Mouse (Mus musculus) kidney, postnatal 25 days (tissue): ENCODE measurements around the gene Nol9.

ENCODE experiments used
- DNase-seq, 2 experiments: peaks; one replicate each; pipeline ENCODE4 v3.0.0; 2021; ENCODE audit warnings: mixed read lengths in 2 of 2

Nol9 gene

DNA sequence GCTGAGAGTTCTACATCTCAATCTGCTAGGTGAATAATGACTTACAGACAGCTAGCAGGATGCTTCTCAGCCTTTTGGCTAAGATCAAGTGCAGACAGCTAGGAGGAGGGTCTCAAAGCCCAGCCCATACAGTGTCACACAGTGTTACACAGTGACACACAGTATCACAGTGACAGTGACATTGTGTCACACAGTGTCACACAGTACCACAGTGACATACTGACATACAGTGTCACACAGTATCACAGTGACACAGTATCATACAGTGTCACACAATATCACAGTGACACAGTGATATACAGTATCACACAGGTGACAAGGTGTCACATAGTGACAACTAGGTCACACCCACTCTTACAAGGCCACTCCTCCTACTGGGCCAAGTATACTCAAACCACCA, 28.2 kb downstream of the Nol9 start:
- DNase-seq = no peak

- DNase-seq = no peak
Observed at GRCm38 (mm10) chr4:152068166-152068724, 29.1 kb downstream of the Nol9 start.

GRCm38 (mm10) chr4:152069245-152069644, 30.1 kb downstream of the Nol9 start:
- no peak for DNase-seq

- DNase-seq = no peak
Observed at GRCm38 (mm10) chr4:152070494-152071396, 31.6 kb downstream of the Nol9 start.

DNA sequence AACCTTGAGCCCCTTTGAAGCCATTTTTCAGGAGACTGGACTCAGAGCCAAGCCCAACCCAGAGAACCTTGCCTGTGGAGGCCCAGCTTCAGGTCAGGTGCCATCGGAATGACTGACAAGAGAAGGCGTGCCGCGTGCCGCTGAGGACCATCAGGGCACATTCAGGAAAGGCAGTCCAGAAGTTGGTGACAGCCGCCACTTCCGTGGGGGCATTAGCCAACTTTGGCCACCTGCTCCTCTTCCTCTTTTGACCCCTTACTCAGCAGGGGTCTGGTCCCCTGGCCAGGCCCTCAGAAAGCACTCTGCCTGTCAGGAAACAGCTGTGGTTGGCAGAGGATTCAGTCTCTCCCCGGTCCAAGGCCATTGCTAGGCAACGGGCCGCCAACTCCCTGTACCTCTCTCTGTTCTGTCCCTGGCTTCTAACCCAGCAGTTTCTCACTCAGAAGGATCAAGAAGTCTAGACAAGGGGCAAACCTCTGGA, 33.0 kb downstream of the Nol9 start, which contains the start of gene Plekhg5:
TSS of gene Plekhg5 (plus strand) at position 378 of the 481 bp plus-strand sequence.
- DNase-seq = peak; percentile 28 to 65

DNA sequence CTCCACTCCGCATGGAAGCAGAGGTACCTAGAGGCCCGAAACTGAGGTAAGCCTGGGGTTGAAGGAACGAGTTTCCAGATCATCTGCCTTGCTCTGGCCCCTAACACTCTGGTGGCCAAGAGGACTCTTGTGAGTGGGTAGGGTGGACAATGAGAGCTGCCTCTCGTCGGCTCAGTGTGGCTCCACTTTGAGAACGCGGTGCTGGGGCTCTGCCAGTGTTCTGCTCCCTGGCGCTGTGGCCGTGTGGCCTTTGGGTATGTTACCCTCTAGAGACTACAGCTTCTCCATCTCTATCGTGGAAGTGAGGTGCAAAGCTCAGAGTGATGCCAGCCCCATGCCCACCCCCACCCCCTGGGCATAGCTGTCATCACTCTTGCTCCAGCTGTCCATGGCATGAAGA, 33.5 kb downstream of the Nol9 start:
- DNase-seq = peak in 1 of 2 experiments; percentile 41

DNA sequence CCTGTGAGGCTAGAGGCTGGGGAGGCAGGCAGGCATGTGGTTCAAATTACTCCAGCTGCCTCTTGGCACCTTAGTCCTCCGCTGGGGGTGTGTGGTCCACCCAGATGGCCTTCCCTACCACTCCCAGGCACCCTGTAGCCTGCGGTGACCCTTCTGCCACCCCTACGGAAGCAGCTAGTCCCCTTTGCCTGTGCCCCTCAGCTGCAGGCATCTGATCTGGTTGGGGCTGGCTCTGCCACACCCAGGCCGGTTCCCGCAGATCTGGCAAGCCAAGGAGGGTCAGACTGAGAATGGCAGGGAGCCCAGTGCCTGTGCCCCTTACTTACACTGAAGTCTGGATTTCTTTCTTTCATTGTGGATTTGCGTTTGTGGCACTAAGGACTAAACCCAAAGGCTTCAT, 34.6 kb downstream of the Nol9 start:
- DNase-seq = peak in 1 of 2 experiments; percentile 57

DNA sequence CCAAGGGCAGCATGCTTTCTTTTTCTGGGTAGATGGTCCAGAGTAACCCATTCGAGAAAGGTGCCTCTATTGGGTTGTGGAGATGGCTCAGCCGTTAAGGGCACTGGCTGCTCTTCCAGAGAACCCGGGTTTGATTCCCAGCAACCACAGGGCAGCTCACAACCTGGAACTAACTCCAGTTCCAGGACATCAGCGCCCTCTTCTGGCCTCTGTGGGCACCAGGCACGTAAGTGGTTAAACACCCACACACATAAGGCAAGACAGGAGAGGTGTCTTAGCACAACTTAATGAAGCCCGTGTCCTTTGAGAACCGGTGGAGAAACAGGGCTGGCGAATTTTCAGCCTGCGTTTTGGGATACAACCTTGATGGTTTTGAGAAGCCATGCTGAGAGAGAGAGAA, 35.4 kb downstream of the Nol9 start:
- no peak for DNase-seq

DNA sequence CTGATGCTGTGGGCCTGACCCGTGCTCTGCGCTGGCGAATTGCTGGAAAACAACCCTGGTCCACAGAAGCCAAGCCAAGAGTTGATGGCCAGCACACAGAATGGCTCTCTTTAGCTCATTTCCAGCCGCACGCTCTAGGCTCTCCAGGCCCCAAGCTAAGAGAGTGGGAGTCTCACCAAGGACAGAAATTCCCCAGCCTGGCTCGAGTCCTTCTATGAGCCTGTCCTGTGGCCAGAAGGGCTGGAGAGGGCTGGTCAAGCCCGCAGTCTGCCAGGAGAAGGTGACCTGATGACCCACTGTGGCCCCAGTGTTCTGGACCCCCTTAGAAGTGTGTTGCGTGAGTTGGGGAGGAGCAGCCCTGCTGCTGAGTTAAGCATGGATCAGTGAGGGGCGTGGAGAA, 38.1 kb downstream of the Nol9 start:
- DNase-seq = no peak

DNA sequence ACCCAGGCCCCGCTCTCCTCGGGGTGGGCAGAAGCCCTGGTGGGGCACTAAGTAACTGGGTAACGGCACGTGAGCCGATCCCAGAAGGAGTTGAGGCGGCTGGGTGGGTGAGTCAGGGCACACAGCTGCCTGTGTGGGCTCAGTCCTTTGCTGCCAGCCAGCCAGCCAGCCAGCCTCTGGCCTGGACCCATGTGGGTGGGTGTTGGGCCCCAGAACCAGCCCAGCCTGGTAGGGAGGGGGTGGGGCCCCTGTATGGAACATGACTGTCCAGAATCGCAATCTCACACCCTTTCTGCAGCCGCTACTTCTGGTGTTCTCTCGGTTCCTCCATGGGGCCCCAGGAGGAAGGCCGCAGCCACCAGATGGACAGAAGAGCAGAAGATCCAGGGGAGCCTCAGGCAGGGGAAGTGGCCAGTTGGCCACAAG, 39.0 kb downstream of the Nol9 start:
- no peak for DNase-seq

DNA sequence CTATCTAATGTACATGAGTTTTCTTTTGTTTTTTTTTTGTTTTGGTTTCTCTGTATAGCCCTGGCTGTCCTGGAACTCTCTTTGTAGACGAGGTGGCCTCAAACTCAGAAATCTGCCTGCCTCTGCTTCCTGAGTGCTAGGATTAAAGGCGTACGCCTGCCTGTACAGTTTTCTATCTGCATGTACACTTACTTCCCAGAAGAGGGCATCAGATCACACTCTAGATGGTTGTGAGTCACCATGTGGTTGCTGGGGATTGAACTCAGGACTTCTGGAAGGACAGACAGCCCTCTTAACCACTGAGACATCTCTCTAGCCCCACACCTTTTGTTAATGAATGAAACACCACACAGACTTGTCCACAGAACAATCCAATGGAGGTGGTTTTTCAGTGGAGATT, 40.1 kb downstream of the Nol9 start:
- DNase-seq = no peak

GRCm38 (mm10) chr4:152079931-152080330, 40.8 kb downstream of the Nol9 start:
- DNase-seq = no peak

DNA sequence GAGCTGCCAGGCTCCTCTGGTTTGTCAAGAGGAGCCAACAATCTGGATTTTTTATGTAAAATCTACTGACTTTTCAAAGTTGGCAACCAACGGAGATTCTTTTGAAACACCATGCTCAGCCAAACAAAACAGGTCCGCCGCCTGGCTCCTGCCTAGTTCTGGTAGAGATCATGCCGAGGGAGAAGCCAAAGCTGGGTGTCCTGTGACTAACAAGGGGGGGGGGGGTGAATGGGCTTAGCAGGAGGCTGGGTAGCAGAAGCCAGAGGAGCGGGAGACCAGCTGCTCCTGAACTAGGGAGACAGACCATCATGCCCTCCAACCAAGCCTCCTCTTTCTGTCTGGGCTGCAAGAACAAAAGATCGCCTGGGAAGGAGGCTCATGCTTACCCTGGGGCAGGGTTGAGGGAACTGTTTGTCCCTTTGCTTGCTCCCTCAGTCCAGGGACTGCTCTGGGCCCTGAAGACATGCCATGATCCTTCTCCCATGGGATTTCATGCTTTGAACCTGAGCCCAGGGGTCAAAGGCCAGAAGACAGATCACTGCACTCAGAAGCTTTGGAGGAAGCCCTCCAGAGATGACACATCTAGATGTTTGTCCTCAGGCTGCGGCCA, 44.6 kb downstream of the Nol9 start:
- no peak for DNase-seq

- no peak for DNase-seq
Observed at GRCm38 (mm10) chr4:152084616-152085015, 45.5 kb downstream of the Nol9 start.

GRCm38 (mm10) chr4:152086505-152087210, 47.5 kb downstream of the Nol9 start:
- peak; percentile 68 to 88 for DNase-seq

DNA sequence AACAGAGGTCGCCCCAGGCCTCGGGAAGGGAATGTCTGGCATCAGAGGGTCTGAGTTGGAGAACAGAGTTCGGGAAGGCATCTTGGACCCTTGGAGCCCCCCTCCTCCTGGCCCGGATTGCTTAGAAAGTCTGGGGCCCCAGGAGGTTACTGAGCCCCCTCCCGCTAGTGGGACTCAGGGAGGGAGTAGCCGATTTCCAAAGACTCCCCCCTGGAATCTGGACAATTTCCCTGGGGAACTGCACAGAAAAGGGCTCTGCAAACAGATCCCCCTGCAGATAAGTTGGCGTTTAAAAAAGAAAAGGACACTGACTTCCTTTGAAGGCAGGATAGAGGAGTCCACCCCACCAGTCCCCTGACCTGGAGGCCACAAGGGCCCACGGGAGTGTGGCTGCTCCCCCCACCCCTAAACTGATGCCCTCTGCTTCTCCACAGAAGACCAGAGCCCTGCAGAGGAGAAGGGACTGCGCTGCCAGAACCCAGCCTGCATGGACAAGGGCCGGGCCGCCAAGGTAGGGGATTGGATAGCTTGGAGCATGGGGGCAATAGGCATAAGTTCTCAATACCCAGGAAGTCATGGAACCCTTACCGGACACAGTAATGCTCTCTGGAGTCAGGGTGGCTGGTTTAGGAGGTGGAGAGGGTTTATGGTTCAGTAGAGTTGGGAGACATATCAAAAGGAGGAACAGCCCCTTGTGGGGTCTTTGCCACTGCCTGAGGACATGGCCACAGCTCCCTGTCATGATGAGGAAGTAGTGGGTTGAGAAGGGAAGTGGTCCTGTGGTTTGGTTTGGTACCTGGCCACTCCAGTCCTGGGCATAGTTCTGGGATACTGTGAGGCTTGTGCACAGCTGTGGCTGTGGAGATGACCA, 48.3 kb downstream of the Nol9 start:
- DNase-seq = peak in 1 of 2 experiments; percentile 42

DNA sequence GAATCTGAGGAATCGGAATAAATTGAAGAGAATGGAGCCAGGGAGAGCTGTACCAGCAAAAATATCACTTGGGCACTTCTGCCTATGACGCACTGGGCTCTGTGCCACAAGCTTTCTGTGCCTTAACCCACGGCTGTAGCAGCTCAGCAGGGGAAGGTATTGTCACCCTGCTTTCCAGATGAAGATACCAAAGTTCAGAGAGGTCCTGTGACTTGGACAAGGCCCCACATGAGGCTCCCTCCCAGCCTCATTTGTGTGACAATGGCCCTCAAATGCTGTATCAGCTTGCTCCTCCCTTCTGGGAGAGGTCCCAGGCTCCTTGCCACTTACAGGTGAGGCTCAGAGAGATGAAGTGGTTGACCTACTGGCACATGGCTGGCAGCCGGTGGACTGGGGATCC, 49.0 kb downstream of the Nol9 start:
- peak; percentile 48 to 51 for DNase-seq

GRCm38 (mm10) chr4:152088556-152089120, 49.5 kb downstream of the Nol9 start:
- no peak for DNase-seq

DNA sequence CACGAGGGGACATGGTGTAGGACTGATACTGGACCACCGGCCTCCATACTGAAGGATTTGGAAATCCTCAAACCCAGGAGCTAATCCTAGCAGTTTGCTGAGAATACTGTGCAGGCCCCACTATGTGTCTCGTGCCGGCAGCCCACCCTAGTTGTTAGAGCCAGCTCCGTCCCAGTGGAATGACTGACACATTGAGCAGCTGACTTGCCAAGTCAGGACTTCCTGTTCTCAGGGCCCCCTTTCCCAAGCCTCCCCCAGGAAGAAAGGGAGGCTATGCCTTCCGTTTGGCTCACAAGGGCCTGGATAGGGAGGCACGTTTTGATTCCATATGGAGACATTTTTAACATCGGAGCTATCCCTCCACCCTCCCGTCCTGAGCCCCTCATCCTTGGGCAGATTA, 51.1 kb downstream of the Nol9 start:
- DNase-seq = no peak

GRCm38 (mm10) chr4:152092751-152093293, 53.7 kb downstream of the Nol9 start:
- no peak for DNase-seq

GRCm38 (mm10) chr4:152094233-152094632, 55.1 kb downstream of the Nol9 start:
- DNase-seq = no peak
